Mouse (Mus musculus) limb, embryonic 14.5 days (tissue): Measurements from ENCODE around the gene Zbtb20. TPM values are rescaled to one million over a fixed set of nuclear protein-coding genes. Genes with fewer than 3 reads are reported as not detected.

Experiments used
- ATAC-seq: fragments of 200-750 bp; cut with Nextera tagmentation; 2 replicates; pipeline ENCODE4 v1.8.0; 2017; ENCODE audit warnings: low read depth, moderate number of reproducible peaks, moderate TSS enrichment; ENCODE audit not compliant: low FRiP score
- DNase-seq: peaks from one replicate; pipeline ENCODE4 v3.0.0-alpha.2; 2015; ENCODE audit warnings: low spot score
- H3K27ac ChIP-seq: fragments of 300-500 bp; sonication (generic); replicated peaks from 2 replicates; pipeline ENCODE4 v1.5.1; 2014; ENCODE audit warnings: low read depth, mild to moderate bottlenecking, low read length, moderate library complexity, mixed read lengths
- H3K27me3 ChIP-seq: fragments of 300-500 bp; sonication (generic); 2 replicates; pipeline ENCODE4 v1.6.1; 2014; ENCODE audit warnings: low read length, mixed read lengths; ENCODE audit not compliant: control insufficient read depth, insufficient read depth
- H3K36me3 ChIP-seq: fragments of 300-500 bp; sonication (generic); 2 replicates; pipeline ENCODE4 v1.6.1; 2014; ENCODE audit warnings: mild to moderate bottlenecking, low read length, moderate library complexity, mixed read lengths; ENCODE audit not compliant: control insufficient read depth, insufficient read depth
- H3K4me1 ChIP-seq: fragments of 300-500 bp; sonication (generic); 2 replicates; pipeline ENCODE4 v1.6.1; 2014; ENCODE audit warnings: antibody characterized with exemption, low read length, mixed read lengths; ENCODE audit not compliant: control insufficient read depth, insufficient read depth
- H3K4me2 ChIP-seq: fragments of 300-500 bp; sonication (generic); replicated peaks from 2 replicates; pipeline ENCODE4 v1.6.1; 2014; ENCODE audit warnings: low read depth, mild to moderate bottlenecking, low read length, moderate library complexity; ENCODE audit not compliant: severe bottlenecking
- H3K4me3 ChIP-seq: fragments of 300-500 bp; sonication (generic); replicated peaks from 2 replicates; pipeline ENCODE4 v1.5.1; 2014; ENCODE audit warnings: low read length
- H3K9ac ChIP-seq: fragments of 300-500 bp; sonication (generic); 2 replicates; pipeline ENCODE4 v1.6.1; 2014; ENCODE audit warnings: mild to moderate bottlenecking, low read depth, low read length, moderate library complexity; ENCODE audit not compliant: severe bottlenecking
- H3K9me3 ChIP-seq: fragments of 300-500 bp; sonication (generic); 2 replicates; pipeline ENCODE4 v1.6.1; 2016; ENCODE audit warnings: low read length; ENCODE audit not compliant: control insufficient read depth
- POLR2A ChIP-seq: fragments of 200-500 bp; IDR thresholded peaks from 2 replicates; pipeline ENCODE4 v1.8.0; 2012; ENCODE audit warnings: inconsistent platforms, mild to moderate bottlenecking, moderate library complexity, borderline replicate concordance; ENCODE audit not compliant: insufficient read depth, insufficient read length; ENCODE audit errors: extremely low read depth
- WGBS: fragments of 180-500 bp; shearing (Covaris S2); extraction: QIAGEN DNeasy Blood & Tissue Kit; methylation state at CpG from one replicate; pipeline ENCODE4 v1.1.7; 2014; 5-methylcytosine and 5-hydroxymethylcytosine counted together
- polyA plus RNA-seq, 2 experiments: library from polyadenylated mRNA; depleted of rRNA in 1 of 2; stranded (reverse) in 1 of 2; unstranded in 1 of 2; fragments of >200 nt; fragmentation: Nextera tagmentation in 1 of 2; extraction: Ambion mirVana in 1 of 2; gene quantifications; 2 replicates each; pipeline versions ENCODE4 v1.2.1 to v1.2.3; 2012 to 2014

Gene Zbtb20
- polyA plus RNA-seq, 2 experiments: 2.5 to 17.6 TPM

- Histone ChIP-seq H3K27ac (no peak overlapping the region), H3K36me3 (no peaks in the 10 kb centered on the region), H3K27me3 (no peaks in the 10 kb centered on the region), H3K4me1 (no peaks in the 10 kb centered on the region), H3K4me3 (no peak overlapping the region), H3K9ac (no peak overlapping the region), H3K4me2 (no peak overlapping the region), H3K9me3 (no peaks in the 10 kb centered on the region)
- 84% methylated on average over 12 of the region's 12 CpGs for WGBS
- no peak for DNase-seq
- no peak for TF ChIP-seq POLR2A
- no peak for ATAC-seq
Measured at GRCm38 (mm10) chr16:43539659-43540096, 664.0 kb downstream of the Zbtb20 start.

- peak; percentile 70 for DNase-seq
- H3K36me3 ChIP-seq: no peaks in the 10 kb centered on the region
- no peaks in the 10 kb centered on the region for H3K9me3 ChIP-seq
- no peak overlapping the region for H3K27ac ChIP-seq
- TF ChIP-seq POLR2A: no peak
- 21% methylated on average over 3 of the region's 3 CpGs for WGBS
- H3K4me3 ChIP-seq: no peak overlapping the region
- H3K4me2 ChIP-seq: no peak overlapping the region
- ATAC-seq: no peak
- no peaks in the 10 kb centered on the region for H3K27me3 ChIP-seq
- no peaks in the 10 kb centered on the region for H3K4me1 ChIP-seq
- no peak overlapping the region for H3K9ac ChIP-seq
Measured at GRCm38 (mm10) chr16:43540108-43540507, 664.4 kb downstream of the Zbtb20 start.

- 93% methylated on average over 10 of the region's 10 CpGs for WGBS
- H3K9ac ChIP-seq: no peak overlapping the region
- no peak for TF ChIP-seq POLR2A
- H3K4me3 ChIP-seq: no peak overlapping the region
- H3K4me2 ChIP-seq: no peak overlapping the region
- no peak overlapping the region for H3K27ac ChIP-seq
- H3K27me3 ChIP-seq: no peaks in the 10 kb centered on the region
- no peak for ATAC-seq
- DNase-seq: no peak
- no peaks in the 10 kb centered on the region for H3K9me3 ChIP-seq
- H3K4me1 ChIP-seq: no peaks in the 10 kb centered on the region
- H3K36me3 ChIP-seq: no peaks in the 10 kb centered on the region
Measured at GRCm38 (mm10) chr16:43540546-43541167, 665.0 kb downstream of the Zbtb20 start.

GRCm38 (mm10) chr16:43545261-43545660 lies 669.6 kb downstream of the Zbtb20 start:
- ATAC-seq (no peak), DNase-seq (no peak)
- H3K4me2 ChIP-seq: no peak overlapping the region
- H3K27ac ChIP-seq: no peak overlapping the region
- H3K9me3 ChIP-seq: no peaks in the 10 kb centered on the region
- H3K4me1 ChIP-seq: peaks cover 11% of the 10 kb centered on the region
- no peaks in the 10 kb centered on the region for H3K27me3 ChIP-seq
- no peak overlapping the region for H3K9ac ChIP-seq
- no peaks in the 10 kb centered on the region for H3K36me3 ChIP-seq
- no peak for TF ChIP-seq POLR2A
- no peak overlapping the region for H3K4me3 ChIP-seq
- WGBS: 85% methylated on average over 4 of the region's 4 CpGs

- Histone ChIP-seq H3K36me3 (no peaks in the 10 kb centered on the region), H3K4me1 (peaks cover 11% of the 10 kb centered on the region), H3K9ac (0 out of 2 replicates have a peak overlapping the region, but pooled peaks have one; percentile 18), H3K27ac (no peak overlapping the region), H3K9me3 (no peaks in the 10 kb centered on the region), H3K4me3 (no peak overlapping the region), H3K4me2 (no peak overlapping the region), H3K27me3 (no peaks in the 10 kb centered on the region)
- 29% methylated on average over 19 of the region's 19 CpGs for WGBS
- DNase-seq: no peak
- no peak for TF ChIP-seq POLR2A
- no peak for ATAC-seq
Measured at GRCm38 (mm10) chr16:43547323-43548180, 671.9 kb downstream of the Zbtb20 start.
